Mouse (Mus musculus): Measurements from ENCODE around the gene Lrp10.

The Lrp10 gene

GRCm38 (mm10) chr14:54463959-54464292 lies at the start of gene Lrp10:
Gene Lrp10 (plus strand): TSS chr14:54464137.
- DNase-seq (ENCODE audit: low spot score), result peak; percentile 92

DNA sequence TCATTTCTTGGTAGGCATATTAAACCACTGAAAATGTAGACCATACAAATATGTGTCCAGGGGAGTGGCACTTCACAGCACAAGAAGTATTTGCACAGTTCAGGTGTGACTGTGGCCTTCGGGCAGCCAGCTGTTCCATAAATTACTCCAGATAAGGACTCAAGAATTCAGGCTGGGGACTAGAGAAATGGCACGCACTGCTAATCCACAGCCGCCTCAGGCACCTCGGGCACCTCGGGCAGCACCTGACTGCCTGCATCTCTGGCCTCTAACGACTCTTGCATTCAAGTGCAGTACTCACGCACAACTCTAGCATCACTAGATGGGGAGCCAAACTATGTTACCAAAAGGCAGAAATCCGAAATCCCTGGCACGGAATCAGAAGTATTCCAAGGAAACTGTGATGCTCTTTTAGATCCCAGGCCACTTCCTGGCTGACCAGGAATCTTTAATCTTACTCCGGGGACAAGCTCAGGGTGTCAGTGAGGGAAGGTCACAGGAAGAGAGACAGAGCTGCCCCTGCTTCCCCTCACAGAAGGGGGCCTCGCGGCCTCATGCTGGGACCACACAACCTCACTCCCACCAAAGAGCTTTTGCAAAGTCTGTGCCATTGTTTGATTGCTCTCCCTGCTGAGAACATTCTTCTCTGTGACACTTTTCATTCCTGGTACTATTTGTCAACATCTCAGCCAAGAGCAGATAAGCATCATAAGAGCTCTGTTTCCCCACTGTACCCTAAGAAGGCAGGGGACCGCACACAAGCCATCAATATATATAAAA lies 48.5 kb upstream of the Lrp10 start:
- no peak for DNase-seq (ENCODE audit: low spot score)

GRCm38 (mm10) chr14:54416229-54416775 lies 47.6 kb upstream of the Lrp10 start:
- DNase-seq (ENCODE audit: low spot score), result no peak

DNA sequence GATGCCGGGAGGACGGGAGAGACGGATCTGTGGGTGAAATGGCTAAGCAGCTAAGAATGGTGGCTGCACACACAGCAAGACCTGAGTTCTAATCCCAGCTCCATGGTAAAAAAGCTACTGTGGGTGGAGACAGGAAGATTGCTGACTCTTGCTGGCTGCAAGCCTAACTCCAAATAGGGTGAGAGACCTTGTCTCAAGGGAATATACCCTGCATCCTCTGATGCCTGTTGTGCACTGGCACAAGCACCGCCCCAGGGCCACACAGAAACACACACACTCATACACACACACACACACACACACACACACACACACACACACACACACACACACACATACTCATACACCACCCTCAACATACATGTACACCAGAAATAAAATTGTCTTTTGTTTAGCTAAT lies 47.1 kb upstream of the Lrp10 start:
- DNase-seq (ENCODE audit: low spot score), result no peak

DNA sequence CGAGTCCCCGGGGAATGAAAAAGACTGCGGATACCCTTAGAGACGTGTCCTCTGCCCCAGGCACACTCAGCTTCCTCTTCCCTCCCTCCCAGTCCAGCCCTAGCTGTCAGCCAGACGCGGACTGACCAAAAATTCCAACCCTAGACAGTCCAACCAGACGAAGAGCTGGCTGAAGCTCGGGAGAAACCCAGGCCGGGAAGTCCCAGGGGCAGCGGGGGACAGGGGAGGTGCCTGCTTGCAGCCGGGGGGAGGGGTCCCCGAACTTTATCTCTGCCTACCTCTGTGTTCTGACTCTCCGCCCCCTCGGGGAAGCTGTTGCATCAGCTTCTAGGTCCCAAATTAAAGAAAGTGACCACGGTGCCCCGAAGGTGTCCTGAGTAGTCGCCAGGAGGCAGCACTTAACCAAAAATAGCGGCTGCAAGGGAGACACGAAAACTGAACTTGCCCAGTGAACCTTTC lies 46.3 kb upstream of the Lrp10 start, which contains the start of gene Slc7a7:
Gene Slc7a7 (minus strand): TSS at position 158 of the 459 bp plus-strand sequence.
- DNase-seq (ENCODE audit: low spot score), result peak; percentile 59

- DNase-seq (ENCODE audit: low spot score), result no peak
Observed at GRCm38 (mm10) chr14:54421014-54421413, 42.9 kb upstream of the Lrp10 start.

GRCm38 (mm10) chr14:54423406-54423805 lies 40.5 kb upstream of the Lrp10 start:
- peak; percentile 58 for DNase-seq (ENCODE audit: low spot score)

DNA sequence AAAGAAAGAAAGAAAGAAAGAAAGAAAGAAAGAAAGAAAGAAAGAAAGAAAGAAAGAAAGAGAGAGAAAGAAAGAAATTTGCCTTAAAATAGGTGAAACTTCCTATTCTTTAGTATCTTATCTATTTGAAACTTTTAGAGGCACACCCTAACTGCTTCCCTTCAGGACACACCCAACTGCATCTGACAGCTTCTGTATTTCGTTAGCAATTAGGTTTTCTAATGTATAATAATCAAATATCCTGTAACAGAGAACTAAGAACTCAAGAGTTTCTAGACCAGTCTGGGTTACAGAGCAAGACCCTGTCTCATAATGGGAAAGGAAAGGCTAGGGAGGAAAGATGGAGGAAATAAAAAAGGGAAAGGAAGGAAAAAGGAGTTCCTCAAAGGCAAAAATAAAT lies 39.3 kb upstream of the Lrp10 start:
- no peak for DNase-seq (ENCODE audit: low spot score)

- DNase-seq (ENCODE audit: low spot score), result no peak
Observed at GRCm38 (mm10) chr14:54425540-54425939, 38.4 kb upstream of the Lrp10 start.

GRCm38 (mm10) chr14:54426003-54426688 lies 37.8 kb upstream of the Lrp10 start:
- DNase-seq (ENCODE audit: low spot score), result no peak

GRCm38 (mm10) chr14:54426689-54427398 lies 37.1 kb upstream of the Lrp10 start, which contains the start of gene Mrpl52:
Gene Mrpl52 (plus strand): TSS chr14:54426909.
- DNase-seq (ENCODE audit: low spot score), result peak; percentile 97

DNA sequence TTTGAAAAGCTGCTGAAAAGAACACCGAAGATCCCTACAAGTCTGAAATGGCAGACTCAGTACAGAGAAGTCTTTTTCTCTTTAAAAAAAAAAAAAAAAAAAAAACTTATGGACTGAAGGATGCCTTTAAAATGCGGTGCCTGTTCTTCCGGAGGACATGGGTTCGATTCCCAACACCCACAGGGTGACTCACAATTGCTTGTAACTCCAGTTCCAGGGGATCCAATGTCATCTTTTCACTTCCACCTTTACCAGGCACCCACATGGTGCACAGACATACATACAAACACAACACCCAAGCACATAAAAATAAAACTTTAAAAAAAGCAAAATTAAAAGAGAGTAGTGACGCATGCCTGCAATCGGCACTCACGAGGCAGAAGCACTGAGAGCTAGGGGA lies 36.2 kb upstream of the Lrp10 start:
- no peak for DNase-seq (ENCODE audit: low spot score)

GRCm38 (mm10) chr14:54428421-54428820 lies 35.5 kb upstream of the Lrp10 start:
- DNase-seq (ENCODE audit: low spot score), result no peak

DNA sequence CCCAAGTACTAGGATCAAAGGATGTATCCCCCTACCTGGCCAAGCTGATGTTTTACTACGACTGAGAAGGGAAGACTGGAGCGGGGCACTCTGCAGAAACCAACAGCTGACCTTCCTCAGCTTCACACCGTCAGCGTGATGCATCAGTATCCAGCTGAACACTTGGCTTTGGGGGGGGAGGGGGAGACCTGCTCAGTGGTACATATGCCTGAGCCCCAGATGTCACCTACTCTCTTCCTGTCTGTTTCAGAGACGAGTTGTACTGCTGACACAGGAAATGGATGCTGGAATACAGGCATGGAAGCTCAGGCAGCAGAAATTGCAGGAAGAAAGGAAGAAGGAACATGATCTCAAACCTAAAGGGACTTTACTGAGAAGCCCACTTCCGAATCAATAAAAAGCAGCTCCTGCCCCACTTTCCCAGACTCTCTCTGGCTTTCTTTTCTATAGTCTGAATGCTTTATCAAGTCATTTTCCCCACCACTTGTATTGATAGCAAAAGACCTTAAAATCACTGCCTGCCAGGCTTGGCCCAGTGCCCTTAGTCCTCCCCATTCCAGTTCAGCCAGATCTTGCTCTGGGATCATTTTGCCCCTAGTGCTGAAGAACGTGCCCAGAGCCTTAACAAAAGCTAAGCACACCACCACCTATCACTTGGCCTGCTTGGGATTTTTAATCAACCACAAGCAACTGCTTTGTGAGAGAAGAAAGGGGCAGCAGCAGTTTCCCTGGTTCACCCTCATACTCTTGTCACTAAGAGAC lies 34.4 kb upstream of the Lrp10 start:
- DNase-seq (ENCODE audit: low spot score), result no peak

DNA sequence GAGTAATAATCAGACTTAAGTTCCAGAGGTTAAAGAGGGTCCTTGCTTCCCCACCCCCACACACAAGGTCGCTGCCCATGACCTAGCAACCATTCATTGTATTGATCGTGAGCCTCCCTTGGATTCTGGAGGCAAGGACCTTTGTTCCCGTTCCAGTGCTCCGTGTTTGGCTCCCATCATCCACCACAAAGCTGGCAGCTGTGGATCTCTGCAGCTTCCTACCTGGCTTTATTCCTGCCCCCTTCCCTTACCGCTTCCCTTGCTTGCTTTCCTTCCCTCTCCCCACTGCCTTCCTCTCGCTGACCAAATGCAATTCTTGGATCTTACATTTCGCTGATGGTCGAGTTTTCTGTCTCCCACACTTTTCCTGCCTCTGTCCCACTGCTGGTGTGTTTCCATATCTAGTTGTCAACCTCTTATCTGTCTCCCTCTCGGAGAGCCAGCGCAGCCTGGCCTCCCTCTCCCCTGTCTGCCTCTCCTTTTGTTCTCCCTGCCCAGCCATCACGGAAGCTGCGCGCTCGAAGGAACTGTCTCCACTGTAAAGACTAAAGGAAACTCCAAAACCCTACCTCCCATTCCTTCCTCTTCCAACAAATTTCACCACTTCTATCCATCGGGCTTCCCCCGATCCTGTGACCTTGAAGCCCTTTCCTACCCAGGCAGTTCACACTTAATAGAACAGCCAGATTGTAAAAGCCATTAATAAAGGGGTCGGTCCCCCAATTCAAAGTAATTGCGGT lies 33.4 kb upstream of the Lrp10 start:
- DNase-seq (ENCODE audit: low spot score), result peak; percentile 57

GRCm38 (mm10) chr14:54431334-54432077 lies 32.4 kb upstream of the Lrp10 start, which contains the start of gene Mmp14:
Gene Mmp14 (plus strand): TSS chr14:54431612.
- peak; percentile 79 for DNase-seq (ENCODE audit: low spot score)

DNA sequence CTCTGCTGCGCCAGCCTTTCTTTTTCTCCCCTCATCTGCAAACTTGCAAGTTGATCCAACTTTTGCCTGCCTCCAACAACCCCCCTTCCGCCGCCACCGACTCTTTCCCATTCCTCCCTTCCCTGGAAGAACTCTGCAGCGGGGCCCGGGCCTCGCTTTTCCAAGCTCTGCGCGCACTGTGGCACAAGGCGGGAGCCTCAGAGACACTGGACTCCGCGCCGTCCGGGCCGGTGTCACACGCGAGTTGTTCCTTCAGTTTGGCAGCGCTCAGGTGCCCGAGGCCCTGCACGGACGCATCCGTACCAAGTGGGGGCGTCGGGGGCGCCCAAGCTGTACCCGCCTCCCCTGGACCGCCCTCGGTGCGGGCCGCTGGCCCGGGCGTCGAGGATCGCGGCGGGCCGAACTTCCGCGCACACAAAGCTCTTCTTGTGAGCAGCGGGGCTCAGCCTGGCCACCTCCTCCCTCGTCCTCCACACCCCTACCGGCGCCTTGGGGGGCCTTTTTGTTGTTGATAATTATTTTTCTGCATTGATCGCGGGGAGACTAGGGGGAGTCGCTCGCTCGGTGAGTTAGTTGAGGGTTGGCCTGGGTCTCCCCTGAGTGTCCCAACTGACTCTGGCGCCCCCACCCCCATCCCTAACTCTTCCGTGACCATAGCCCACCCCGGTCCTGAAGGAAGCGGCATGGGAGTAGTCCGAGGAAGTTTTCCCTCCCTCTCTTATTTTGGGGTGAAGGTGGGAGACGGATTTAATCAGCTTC lies 31.7 kb upstream of the Lrp10 start:
- DNase-seq (ENCODE audit: low spot score), result peak; percentile 58

DNA sequence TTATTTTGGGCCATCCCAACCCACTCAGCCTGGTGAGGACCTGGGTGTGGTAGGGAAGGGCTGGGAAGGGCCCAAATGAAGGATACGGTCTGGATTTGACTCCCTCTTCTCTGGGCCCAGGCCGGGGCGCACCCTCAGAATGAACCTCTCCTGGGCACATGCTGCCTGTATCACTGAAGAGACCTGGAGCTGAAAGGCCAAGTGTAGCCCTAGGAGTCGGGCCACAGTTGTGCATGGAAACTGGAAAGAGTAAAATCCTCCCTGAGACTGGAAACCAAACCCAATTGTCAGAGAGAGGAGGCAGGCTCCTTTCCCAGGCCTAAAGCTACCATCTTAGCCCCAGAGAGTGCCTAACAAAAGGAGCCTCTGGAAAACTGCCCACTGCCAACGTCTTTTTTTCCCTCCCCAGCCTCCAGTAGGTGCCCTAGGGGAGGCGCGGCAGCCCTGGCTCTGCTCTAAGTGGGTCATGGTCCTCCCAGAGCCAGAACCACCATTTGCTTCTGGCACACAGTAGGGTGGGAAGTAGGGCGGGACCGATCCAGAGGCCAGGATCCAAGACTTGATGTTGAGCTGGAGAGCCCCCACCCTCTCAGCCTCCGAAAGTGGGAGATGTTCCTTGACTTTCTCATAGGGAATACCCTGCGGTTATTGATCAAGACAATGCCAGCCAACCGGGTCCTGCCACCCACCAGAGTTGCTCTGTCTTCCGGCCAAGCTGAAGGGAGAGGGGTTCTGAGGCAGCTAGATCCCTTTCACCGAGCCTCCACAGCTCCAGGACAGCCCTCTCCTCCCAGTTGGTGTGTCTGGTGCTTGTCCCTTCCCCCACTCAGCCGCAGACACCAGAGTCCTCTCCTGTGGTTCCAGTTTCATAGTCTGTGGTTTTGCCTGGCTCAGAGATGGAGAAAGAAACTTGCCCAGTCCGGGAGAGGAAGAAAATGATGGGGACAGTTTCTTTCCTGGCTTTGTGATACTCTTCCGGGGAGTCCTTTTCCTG lies 30.8 kb upstream of the Lrp10 start:
- DNase-seq (ENCODE audit: low spot score), result no peak

All from retina, embryonic 14.5 days (tissue).